Mouse (Mus musculus): ENCODE measurements around the gene Gm20479. TPM values are rescaled to one million over a fixed set of nuclear protein-coding genes. Genes with fewer than 3 reads are reported as not detected.
A peak's percentile ranks its signal among the peaks of the same experiment; 100 is the strongest.

Gm20479 gene
- polyA plus RNA-seq, 1 experiment from 2014 or later = 0.52 TPM

GRCm38 (mm10) chr7:27309832-27310231 is 47.4 kb downstream of the Gm20479 start:
- peaks cover 3% of the 10 kb centered on the region; the same call in 1 of the 2 replicates for H3K9me3 ChIP-seq (ENCODE audit: control insufficient read depth, low read length)
- 0 out of 2 replicates have a peak, but pooled peaks cover 2% of the 10 kb centered on the region for H3K4me1 ChIP-seq (ENCODE audit: control insufficient read depth, insufficient read depth, low read length)
- peaks cover 10% of the 10 kb centered on the region for H3K27me3 ChIP-seq (ENCODE audit: control insufficient read depth, insufficient read depth, low read length)
- H3K27ac ChIP-seq (replicated peaks; ENCODE audit: low read depth, low read length) = no peak overlapping the region
- no peak for DNase-seq (ENCODE audit: low spot score)
- 37% methylated on average over 3 of the region's 3 CpGs for WGBS
- no peak for ATAC-seq (ENCODE audit: insufficient number of reproducible peaks, low FRiP score, low TSS enrichment, low read depth)
- no peak overlapping the region for H3K4me2 ChIP-seq (ENCODE audit: low read depth, severe bottlenecking)
- H3K36me3 ChIP-seq (ENCODE audit: control insufficient read depth, insufficient read depth, low read length) = no peaks in the 10 kb centered on the region
- H3K9ac ChIP-seq (ENCODE audit: low read length) = no peak overlapping the region
- H3K4me3 ChIP-seq (ENCODE audit: low read depth, low read length) = no peak overlapping the region

DNA sequence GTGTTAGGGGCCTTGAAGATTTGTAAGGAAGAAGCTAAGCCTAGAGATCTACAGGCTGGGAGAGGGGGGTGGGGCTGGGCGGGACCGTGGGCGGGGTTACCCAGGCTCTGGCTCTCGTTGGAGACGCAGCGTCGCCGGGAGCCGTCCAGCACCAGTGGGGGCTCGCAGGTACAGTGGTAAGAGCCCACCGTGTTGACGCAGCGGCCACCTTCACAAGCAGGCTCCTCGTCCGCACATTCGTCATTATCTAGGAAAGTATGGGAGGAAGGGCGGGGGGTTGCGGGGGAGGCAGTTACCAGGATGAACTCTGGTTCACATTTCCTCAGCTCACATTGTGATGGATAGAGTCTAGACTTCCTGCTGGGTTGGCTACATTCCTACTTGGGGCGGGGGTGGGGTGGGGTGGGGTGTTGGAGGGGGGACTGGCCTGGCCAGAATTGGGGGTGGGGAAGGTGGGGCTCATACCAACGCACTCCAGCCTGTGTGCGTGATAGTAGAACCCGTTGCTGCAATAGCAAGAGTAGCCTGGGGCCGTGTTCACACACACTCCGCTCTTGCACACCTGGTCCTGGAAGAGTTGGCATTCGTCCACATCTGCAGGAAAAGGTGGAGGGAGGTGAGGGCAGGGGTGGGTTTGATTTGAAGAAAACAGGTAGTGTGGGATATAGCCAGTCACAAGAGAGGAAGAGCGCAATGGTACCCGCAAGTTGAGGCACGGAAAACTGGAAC is 48.2 kb downstream of the Gm20479 start:
- H3K4me2 ChIP-seq (ENCODE audit: low read depth, severe bottlenecking) = peak overlapping the region; percentile 46
- H3K27me3 ChIP-seq (ENCODE audit: control insufficient read depth, insufficient read depth, low read length) = peaks cover 10% of the 10 kb centered on the region
- peak; percentile 59 for DNase-seq (ENCODE audit: low spot score)
- 7% methylated on average over 28 of the region's 28 CpGs for WGBS
- peaks cover under 1% of the 10 kb centered on the region; the same call in 1 of the 2 replicates for H3K9me3 ChIP-seq (ENCODE audit: control insufficient read depth, low read length)
- no peaks in the 10 kb centered on the region for H3K36me3 ChIP-seq (ENCODE audit: control insufficient read depth, insufficient read depth, low read length)
- no peak overlapping the region; the same call in 1 of the 2 replicates for H3K4me3 ChIP-seq (ENCODE audit: low read depth, low read length)
- no peak overlapping the region for H3K27ac ChIP-seq (replicated peaks; ENCODE audit: low read depth, low read length)
- 0 out of 2 replicates have a peak, but pooled peaks cover 2% of the 10 kb centered on the region for H3K4me1 ChIP-seq (ENCODE audit: control insufficient read depth, insufficient read depth, low read length)
- ATAC-seq (ENCODE audit: insufficient number of reproducible peaks, low FRiP score, low TSS enrichment, low read depth) = peak; percentile 31; the same call in 1 of the 2 replicates
- no peak overlapping the region for H3K9ac ChIP-seq (ENCODE audit: low read length)

GRCm38 (mm10) chr7:27307551-27307950 is 49.7 kb downstream of the Gm20479 start:
- no peak overlapping the region for H3K4me3 ChIP-seq (ENCODE audit: low read depth, low read length)
- no peak overlapping the region for H3K27ac ChIP-seq (replicated peaks; ENCODE audit: low read depth, low read length)
- H3K27me3 ChIP-seq (ENCODE audit: control insufficient read depth, insufficient read depth, low read length) = peaks cover 10% of the 10 kb centered on the region
- DNase-seq (ENCODE audit: low spot score) (no peak), ATAC-seq (ENCODE audit: insufficient number of reproducible peaks, low FRiP score, low TSS enrichment, low read depth) (no peak)
- H3K9ac ChIP-seq (ENCODE audit: low read length) = no peak overlapping the region
- H3K9me3 ChIP-seq (ENCODE audit: control insufficient read depth, low read length) = no peaks in the 10 kb centered on the region
- no peak overlapping the region for H3K4me2 ChIP-seq (ENCODE audit: low read depth, severe bottlenecking)
- H3K36me3 ChIP-seq (ENCODE audit: control insufficient read depth, insufficient read depth, low read length) = no peaks in the 10 kb centered on the region
- WGBS = 58% methylated on average over 9 of the region's 9 CpGs
- H3K4me1 ChIP-seq (ENCODE audit: control insufficient read depth, insufficient read depth, low read length) = 0 out of 2 replicates have a peak, but pooled peaks cover 2% of the 10 kb centered on the region

- ATAC-seq (ENCODE audit: insufficient number of reproducible peaks, low FRiP score, low TSS enrichment, low read depth) (no peak), DNase-seq (ENCODE audit: low spot score) (peak; percentile 59)
- H3K4me1 ChIP-seq (ENCODE audit: control insufficient read depth, insufficient read depth, low read length) = 0 out of 2 replicates have a peak, but pooled peaks cover 2% of the 10 kb centered on the region
- no peak overlapping the region for H3K4me2 ChIP-seq (ENCODE audit: low read depth, severe bottlenecking)
- H3K27ac ChIP-seq (replicated peaks; ENCODE audit: low read depth, low read length) = no peak overlapping the region
- H3K9me3 ChIP-seq (ENCODE audit: control insufficient read depth, low read length) = no peaks in the 10 kb centered on the region
- no peak overlapping the region for H3K9ac ChIP-seq (ENCODE audit: low read length)
- H3K4me3 ChIP-seq (ENCODE audit: low read depth, low read length) = no peak overlapping the region
- no peaks in the 10 kb centered on the region for H3K36me3 ChIP-seq (ENCODE audit: control insufficient read depth, insufficient read depth, low read length)
- peaks cover 10% of the 10 kb centered on the region for H3K27me3 ChIP-seq (ENCODE audit: control insufficient read depth, insufficient read depth, low read length)
- 75% methylated on average over 24 of the region's 24 CpGs for WGBS
Observed at GRCm38 (mm10) chr7:27306161-27307160, 50.8 kb downstream of the Gm20479 start.

DNA sequence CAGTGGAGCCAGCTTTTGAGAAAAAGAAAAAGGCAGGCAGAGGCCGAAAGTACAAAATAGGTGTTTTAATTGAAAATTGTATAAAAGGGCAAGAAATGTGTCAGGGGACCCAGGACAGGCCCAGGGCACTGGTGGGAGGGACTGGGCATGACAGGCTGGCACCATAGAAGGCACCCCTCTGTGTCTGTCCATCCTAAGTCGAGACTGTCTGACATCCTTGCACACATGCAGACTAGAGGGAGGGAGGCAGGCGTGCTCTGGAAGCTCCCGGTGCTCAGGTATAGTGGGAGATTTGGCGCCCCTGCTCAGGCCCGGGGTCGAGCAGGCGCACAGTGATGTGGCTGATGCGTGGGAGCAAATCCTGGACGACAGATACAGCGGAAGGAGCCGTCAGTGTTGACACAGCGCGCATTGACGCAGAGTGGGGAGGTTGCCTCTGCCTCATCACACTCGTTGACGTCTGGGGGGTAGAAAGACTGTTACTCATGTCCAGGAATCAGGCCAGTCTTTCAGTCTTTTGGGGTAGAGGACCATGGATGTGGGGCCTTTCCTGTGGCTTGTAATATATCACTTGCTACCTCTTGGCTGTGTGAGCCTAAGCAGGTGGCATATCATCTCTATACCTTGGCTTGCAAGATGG is 52.0 kb downstream of the Gm20479 start:
- Histone ChIP-seq H3K27me3 (ENCODE audit: control insufficient read depth, insufficient read depth, low read length) (peaks cover 3% of the 10 kb centered on the region), H3K9me3 (ENCODE audit: control insufficient read depth, low read length) (no peaks in the 10 kb centered on the region), H3K4me2 (ENCODE audit: low read depth, severe bottlenecking) (no peak overlapping the region), H3K4me1 (ENCODE audit: control insufficient read depth, insufficient read depth, low read length) (no peaks in the 10 kb centered on the region), H3K9ac (ENCODE audit: low read length) (no peak overlapping the region), H3K36me3 (ENCODE audit: control insufficient read depth, insufficient read depth, low read length) (no peaks in the 10 kb centered on the region), H3K4me3 (ENCODE audit: low read depth, low read length) (no peak overlapping the region), H3K27ac (replicated peaks; ENCODE audit: low read depth, low read length) (no peak overlapping the region)
- DNase-seq (ENCODE audit: low spot score) (no peak), ATAC-seq (ENCODE audit: insufficient number of reproducible peaks, low FRiP score, low TSS enrichment, low read depth) (no peak)
- WGBS = 82% methylated on average over 17 of the region's 17 CpGs

Other genes with a start within 250 kb of the Gm20479 start
- not detected in 2 replicates for gene Cyp2f2, start 237.5 kb downstream of the Gm20479 start, polyA plus RNA-seq (2014; fragmentation: Nextera tagmentation; extraction: Ambion mirVana)
- 0.09 TPM in 1 of 2 replicates, not detected in the other for gene Cyp2t4, start 203.7 kb downstream of the Gm20479 start, polyA plus RNA-seq (2014; fragmentation: Nextera tagmentation; extraction: Ambion mirVana)
- gene Egln2, start 190.6 kb downstream of the Gm20479 start, polyA plus RNA-seq (2014; fragmentation: Nextera tagmentation; extraction: Ambion mirVana) = 49.3 and 52.3 TPM in 2 replicates
- gene Rab4b, start 178.5 kb downstream of the Gm20479 start, polyA plus RNA-seq (2014; fragmentation: Nextera tagmentation; extraction: Ambion mirVana) = 51.6 and 55.1 TPM in 2 replicates
- gene Gm21983, start 176.3 kb downstream of the Gm20479 start, polyA plus RNA-seq (2014; fragmentation: Nextera tagmentation; extraction: Ambion mirVana) = 0.48 TPM in 1 of 2 replicates, not detected in the other
- gene Mia, start 176.3 kb downstream of the Gm20479 start, polyA plus RNA-seq (2014; fragmentation: Nextera tagmentation; extraction: Ambion mirVana) = 5.5 and 8.7 TPM in 2 replicates
- gene BC024978, start 161.6 kb downstream of the Gm20479 start, polyA plus RNA-seq (2014; fragmentation: Nextera tagmentation; extraction: Ambion mirVana) = 3.9 and 4.8 TPM in 2 replicates
- 394 and 396 TPM in 2 replicates for gene Snrpa, start 161.1 kb downstream of the Gm20479 start, polyA plus RNA-seq (2014; fragmentation: Nextera tagmentation; extraction: Ambion mirVana)
- gene Itpkc, start 128.8 kb downstream of the Gm20479 start, polyA plus RNA-seq (2014; fragmentation: Nextera tagmentation; extraction: Ambion mirVana) = 6.5 and 8.0 TPM in 2 replicates
- 14.5 and 15.5 TPM in 2 replicates for gene Coq8b, start 124.4 kb downstream of the Gm20479 start, polyA plus RNA-seq (2014; fragmentation: Nextera tagmentation; extraction: Ambion mirVana)
- gene Numbl, start 99.0 kb downstream of the Gm20479 start, polyA plus RNA-seq (2014; fragmentation: Nextera tagmentation; extraction: Ambion mirVana) = 7.3 and 9.0 TPM in 2 replicates
- gene Ltbp4, start 19.7 kb downstream of the Gm20479 start, polyA plus RNA-seq (2014; fragmentation: Nextera tagmentation; extraction: Ambion mirVana) = 10.8 and 14.0 TPM in 2 replicates
- 46.5 and 50.9 TPM in 2 replicates for gene Shkbp1, start 1.4 kb downstream of the Gm20479 start, polyA plus RNA-seq (2014; fragmentation: Nextera tagmentation; extraction: Ambion mirVana)
- 0.15 and 0.27 TPM in 2 replicates for gene Sptbn4, start 90.3 kb upstream of the Gm20479 start, polyA plus RNA-seq (2014; fragmentation: Nextera tagmentation; extraction: Ambion mirVana)
- 29.0 and 30.5 TPM in 2 replicates for gene Blvrb, start 90.6 kb upstream of the Gm20479 start, polyA plus RNA-seq (2014; fragmentation: Nextera tagmentation; extraction: Ambion mirVana)
- 25.9 and 29.3 TPM in 2 replicates for gene Sertad3, start 116.3 kb upstream of the Gm20479 start, polyA plus RNA-seq (2014; fragmentation: Nextera tagmentation; extraction: Ambion mirVana)
- 29.0 and 31.5 TPM in 2 replicates for gene Sertad1, start 129.5 kb upstream of the Gm20479 start, polyA plus RNA-seq (2014; fragmentation: Nextera tagmentation; extraction: Ambion mirVana)
- 1.5 and 2.1 TPM in 2 replicates for gene Prx, start 141.9 kb upstream of the Gm20479 start, polyA plus RNA-seq (2014; fragmentation: Nextera tagmentation; extraction: Ambion mirVana)
- gene Hipk4, start 165.8 kb upstream of the Gm20479 start, polyA plus RNA-seq (2014; fragmentation: Nextera tagmentation; extraction: Ambion mirVana) = 0.45 and 0.72 TPM in 2 replicates
- gene Pld3, start 195.8 kb upstream of the Gm20479 start, polyA plus RNA-seq (2014; fragmentation: Nextera tagmentation; extraction: Ambion mirVana) = 49.1 and 53.2 TPM in 2 replicates
- 32.1 and 32.4 TPM in 2 replicates for gene 2310022A10Rik, start 195.8 kb upstream of the Gm20479 start, polyA plus RNA-seq (2014; fragmentation: Nextera tagmentation; extraction: Ambion mirVana)
- 83.9 and 85.7 TPM in 2 replicates for gene Akt2, start 234.1 kb upstream of the Gm20479 start, polyA plus RNA-seq (2014; fragmentation: Nextera tagmentation; extraction: Ambion mirVana)

All from limb, embryonic 11.5 days (tissue).